Mouse (Mus musculus) neural tube, embryonic 12.5 days (tissue): ENCODE data around the gene Brip1. TPM values are rescaled to one million over a fixed set of nuclear protein-coding genes. Genes with fewer than 3 reads are reported as not detected.
"Not testable (repeated sequence)": the region's sequence is repeated elsewhere in the genome, so short reads cannot be mapped to it uniquely, and the experiment has no call there.

ENCODE experiments used
- ATAC-seq: fragments of 200-750 bp; cut with Nextera tagmentation; 2 replicates; pipeline ENCODE4 v1.8.0; 2017; ENCODE audit warnings: low read depth, mild to moderate bottlenecking, moderate TSS enrichment, moderate library complexity; ENCODE audit not compliant: low FRiP score
- H3K27ac ChIP-seq: fragments of 300-500 bp; sonication (generic); 2 replicates; pipeline ENCODE4 v1.5.1; 2016
- H3K27me3 ChIP-seq: fragments of 300-500 bp; sonication (generic); replicated peaks from 2 replicates; pipeline ENCODE4 v1.6.1; 2016; ENCODE audit warnings: mild to moderate bottlenecking
- H3K36me3 ChIP-seq: fragments of 300-500 bp; sonication (generic); 2 replicates; pipeline ENCODE4 v1.6.1; 2016; ENCODE audit warnings: mild to moderate bottlenecking
- H3K4me1 ChIP-seq: fragments of 300-500 bp; sonication (generic); 2 replicates; pipeline ENCODE4 v1.6.1; 2016
- H3K4me2 ChIP-seq: fragments of 300-500 bp; sonication (generic); replicated peaks from 2 replicates; pipeline ENCODE4 v1.6.1; 2016; ENCODE audit warnings: mild to moderate bottlenecking
- H3K4me3 ChIP-seq: fragments of 300-500 bp; sonication (generic); 2 replicates; pipeline ENCODE4 v1.5.1; 2016
- H3K9ac ChIP-seq: fragments of 300-500 bp; sonication (generic); 2 replicates; pipeline ENCODE4 v1.6.1; 2016; ENCODE audit warnings: mild to moderate bottlenecking
- H3K9me3 ChIP-seq: fragments of 300-500 bp; sonication (generic); 2 replicates; pipeline ENCODE4 v1.6.1; 2016; ENCODE audit warnings: mild to moderate bottlenecking
- WGBS: fragments of 180-500 bp; shearing (Covaris S2); methylation state at CpG from one replicate; pipeline ENCODE4 v1.1.7; 2016; 5-methylcytosine and 5-hydroxymethylcytosine counted together
- polyA plus RNA-seq: library from polyadenylated mRNA; unstranded; fragments of >200 nt; fragmentation: Nextera tagmentation; extraction: Ambion mirVana; gene quantifications from 2 replicates; pipeline ENCODE4 v1.2.1, GENCODE M21; 2016

The Brip1 gene
- polyA plus RNA-seq, 1 experiment from 2014 or later = 5.6 TPM

DNA sequence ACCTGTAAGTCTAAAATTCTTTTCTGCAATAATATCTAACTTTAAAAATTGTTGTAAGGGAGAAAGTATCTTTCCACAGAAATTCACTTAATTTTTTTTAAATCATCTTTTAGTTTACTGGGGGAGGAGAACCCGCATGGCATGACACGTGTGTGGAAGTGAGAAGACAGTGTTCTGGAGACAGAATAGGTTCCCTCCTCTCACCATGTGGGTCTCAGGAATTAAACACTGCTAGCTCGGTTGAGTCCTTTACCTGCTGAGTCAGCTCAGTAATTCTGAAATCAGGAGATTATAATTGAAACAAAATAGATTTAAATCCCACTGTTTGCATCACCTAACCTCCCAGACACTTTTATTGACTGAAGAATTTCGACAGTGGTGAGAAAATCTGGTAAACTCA is 1.3 kb downstream of the Brip1 start:
- Histone ChIP-seq H3K27ac (no peak overlapping the region), H3K9me3 (0 out of 2 replicates have a peak, but pooled peaks cover 10% of the 10 kb centered on the region), H3K4me1 (peaks cover 4% of the 10 kb centered on the region; the same call in 1 of the 2 replicates), H3K4me3 (no peak overlapping the region), H3K27me3 (no peaks in the 10 kb centered on the region), H3K4me2 (peak overlapping the region; percentile 58), H3K9ac (no peak overlapping the region), H3K36me3 (peaks cover 21% of the 10 kb centered on the region)
- no peak for ATAC-seq
- WGBS = 63% methylated on average over 4 of the region's 4 CpGs

DNA sequence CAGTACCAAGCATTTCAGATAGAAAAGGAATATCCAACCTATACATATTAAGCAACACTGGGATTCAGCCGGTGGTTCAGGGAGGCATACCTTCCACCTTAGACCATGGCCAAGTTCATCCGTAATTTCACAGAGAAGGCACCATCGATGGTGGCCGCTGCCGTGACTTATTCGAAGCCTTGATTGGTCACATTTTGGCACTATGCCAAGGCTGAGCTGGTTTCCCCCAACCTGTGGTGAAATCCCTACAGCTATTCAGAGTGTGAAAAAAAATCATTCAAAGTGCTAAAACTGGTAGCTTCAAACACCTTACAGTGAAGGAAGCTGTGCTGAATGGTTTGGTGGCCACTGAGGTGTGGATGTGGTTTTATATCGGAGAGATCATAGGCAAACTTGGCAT is 15.8 kb downstream of the Brip1 start:
- H3K9ac ChIP-seq, ATAC-seq, H3K36me3 ChIP-seq, H3K9me3 ChIP-seq, H3K4me2 ChIP-seq, H3K4me1 ChIP-seq, H3K27me3 ChIP-seq, H3K4me3 ChIP-seq, H3K27ac ChIP-seq: not testable (repeated sequence)
- 92% methylated on average over 7 of the region's 7 CpGs for WGBS

DNA sequence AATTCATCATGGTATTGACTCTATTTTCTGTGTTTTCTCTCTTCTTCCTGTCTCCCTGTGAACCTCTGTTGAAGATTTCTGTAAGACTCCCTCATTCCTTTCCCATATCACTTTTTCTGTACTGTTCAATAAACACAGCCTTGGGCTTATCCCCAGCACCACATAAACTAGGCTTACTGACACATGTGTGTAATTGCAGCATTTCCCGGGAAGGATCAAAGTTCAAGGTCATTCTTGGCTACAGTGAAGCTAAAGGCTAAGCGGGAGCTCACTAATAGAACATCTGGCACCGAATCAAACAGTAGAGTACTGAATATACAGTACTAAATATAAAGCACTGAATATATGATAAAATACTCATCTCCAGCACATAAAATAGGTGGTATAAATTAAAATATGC is 25.2 kb downstream of the Brip1 start:
- no peak overlapping the region for H3K9ac ChIP-seq
- no peak for ATAC-seq
- H3K4me3 ChIP-seq = no peak overlapping the region
- no peaks in the 10 kb centered on the region for H3K9me3 ChIP-seq
- 79% methylated on average over 3 of the region's 3 CpGs for WGBS
- no peaks in the 10 kb centered on the region for H3K4me1 ChIP-seq
- H3K27ac ChIP-seq = no peak overlapping the region
- no peak overlapping the region for H3K4me2 ChIP-seq
- no peaks in the 10 kb centered on the region for H3K27me3 ChIP-seq
- no peaks in the 10 kb centered on the region for H3K36me3 ChIP-seq

DNA sequence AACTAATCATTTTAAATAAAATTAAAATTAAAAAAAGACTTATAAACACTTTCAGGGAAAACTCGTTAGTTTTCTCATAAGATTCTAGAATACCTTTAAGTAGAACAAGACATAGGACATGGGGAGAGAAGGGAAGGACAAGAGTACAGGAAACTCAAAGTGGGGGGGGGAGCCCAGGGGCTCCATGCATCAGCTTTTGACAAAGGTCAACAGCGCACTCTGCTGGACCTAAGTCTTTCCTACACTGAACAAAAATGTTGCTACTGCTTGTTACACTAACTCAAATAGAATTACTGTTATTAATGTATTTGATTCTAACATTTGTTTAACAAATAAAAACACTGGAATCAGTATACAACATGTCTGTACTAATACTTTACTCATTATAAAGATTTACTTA is 26.8 kb downstream of the Brip1 start:
- no peak for ATAC-seq
- 56% methylated on average over 2 of the region's 2 CpGs for WGBS
- no peak overlapping the region for H3K4me2 ChIP-seq

DNA sequence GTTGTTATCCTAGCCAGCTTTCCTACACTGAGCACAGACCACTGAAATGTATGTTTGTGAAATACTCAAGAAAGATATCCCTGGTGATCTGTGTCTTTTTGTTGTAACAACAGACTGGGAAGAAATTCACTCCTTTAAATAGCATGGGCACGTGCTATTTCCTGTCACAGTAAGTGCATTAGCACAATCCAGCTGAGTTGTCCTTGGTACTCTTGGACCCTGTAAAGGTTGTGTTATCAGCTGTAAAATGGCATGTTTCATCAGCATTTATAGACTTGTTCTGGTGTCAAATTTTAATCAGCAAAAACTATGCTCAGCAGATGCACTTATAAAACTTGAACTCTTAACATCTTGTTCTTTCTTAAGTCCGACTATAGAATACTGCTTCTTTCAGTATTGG is 30.2 kb downstream of the Brip1 start:
- no peaks in the 10 kb centered on the region for H3K4me1 ChIP-seq
- no peak overlapping the region for H3K9ac ChIP-seq
- H3K9me3 ChIP-seq = no peaks in the 10 kb centered on the region
- H3K27ac ChIP-seq = no peak overlapping the region
- no peak overlapping the region for H3K4me3 ChIP-seq
- WGBS = 93% methylated on average over 2 of the region's 2 CpGs
- H3K27me3 ChIP-seq = no peaks in the 10 kb centered on the region
- H3K36me3 ChIP-seq = no peaks in the 10 kb centered on the region
- H3K4me2 ChIP-seq = no peak overlapping the region
- no peak for ATAC-seq

More for the DNA sequence above, 26.8 kb downstream of the Brip1 start:
- no peak overlapping the region for H3K27ac ChIP-seq
- no peak overlapping the region for H3K9ac ChIP-seq
- no peaks in the 10 kb centered on the region for H3K27me3 ChIP-seq
- H3K4me3 ChIP-seq = no peak overlapping the region
- H3K9me3 ChIP-seq = no peaks in the 10 kb centered on the region
- no peaks in the 10 kb centered on the region for H3K4me1 ChIP-seq
- H3K36me3 ChIP-seq = no peaks in the 10 kb centered on the region

DNA sequence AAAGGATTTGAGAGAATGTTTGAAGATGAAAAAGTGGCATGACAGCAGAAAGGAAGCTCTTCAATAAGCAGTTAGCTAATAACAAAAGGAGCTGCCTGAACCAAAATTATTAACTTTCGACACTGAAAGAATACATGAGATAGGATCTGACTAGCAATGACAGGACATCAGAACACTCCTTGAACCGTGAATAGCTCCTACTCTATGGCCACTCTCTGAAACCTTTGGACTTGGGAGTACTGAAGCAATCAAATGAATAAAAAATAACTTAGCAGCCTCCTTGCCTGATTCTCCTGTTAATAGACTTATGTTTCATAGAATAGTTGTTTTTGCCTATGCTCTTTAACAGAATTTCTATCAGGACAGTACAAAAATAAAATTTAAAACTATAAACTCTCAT is 40.7 kb downstream of the Brip1 start:
- Histone ChIP-seq H3K9me3 (no peaks in the 10 kb centered on the region), H3K4me3 (no peak overlapping the region), H3K36me3 (no peaks in the 10 kb centered on the region), H3K27ac (no peak overlapping the region), H3K9ac (no peak overlapping the region), H3K4me1 (no peaks in the 10 kb centered on the region), H3K4me2 (no peak overlapping the region), H3K27me3 (no peaks in the 10 kb centered on the region)
- no peak for ATAC-seq
- 75% methylated on average over 2 of the region's 2 CpGs for WGBS

DNA sequence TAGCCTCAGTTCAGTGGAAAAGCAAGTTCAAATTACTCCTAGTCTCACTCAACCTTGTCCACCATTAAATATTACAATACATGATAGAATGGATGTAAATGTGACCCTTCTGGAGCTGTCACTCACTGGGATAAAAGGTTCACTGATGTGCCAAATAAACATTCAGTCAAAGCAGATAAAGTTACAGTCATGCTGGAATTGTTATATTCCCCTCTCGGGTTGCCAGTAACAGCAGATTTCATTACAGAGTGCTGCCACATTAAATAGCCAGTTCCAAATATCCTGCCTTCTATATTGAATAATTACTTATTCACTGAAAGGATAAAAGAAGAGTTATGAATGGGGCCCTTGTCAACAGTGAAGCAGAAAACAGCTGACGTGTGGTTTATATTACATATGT is 42.0 kb downstream of the Brip1 start:
- H3K4me2 ChIP-seq = no peak overlapping the region
- 60% methylated on average over 2 of the region's 2 CpGs for WGBS
- H3K9ac ChIP-seq = no peak overlapping the region
- no peaks in the 10 kb centered on the region for H3K9me3 ChIP-seq
- no peak overlapping the region for H3K27ac ChIP-seq
- ATAC-seq = no peak
- H3K27me3 ChIP-seq = no peaks in the 10 kb centered on the region
- H3K4me3 ChIP-seq = no peak overlapping the region
- H3K36me3 ChIP-seq = no peaks in the 10 kb centered on the region
- H3K4me1 ChIP-seq = no peaks in the 10 kb centered on the region

DNA sequence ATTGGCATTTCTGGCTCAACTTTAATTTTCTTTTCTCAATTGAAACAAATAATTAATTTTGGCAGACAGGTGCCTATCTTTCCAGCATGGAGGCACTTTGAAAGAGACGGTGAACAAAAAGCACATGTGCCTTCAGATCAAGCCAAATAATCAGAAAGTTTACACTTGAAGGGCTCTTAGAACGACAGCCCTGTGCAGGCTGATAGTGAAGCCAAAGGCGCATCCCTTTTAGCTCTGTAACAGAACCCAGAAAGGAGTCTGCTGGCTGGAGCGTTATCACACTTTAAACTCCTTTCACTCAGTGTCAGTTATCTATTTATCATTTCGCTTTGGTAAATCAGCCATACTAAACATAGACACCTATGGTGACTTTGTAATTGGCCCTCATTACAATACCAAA is 45.4 kb downstream of the Brip1 start:
- 79% methylated on average over 5 of the region's 5 CpGs for WGBS
- no peak for ATAC-seq
- no peaks in the 10 kb centered on the region for H3K27me3 ChIP-seq
- H3K4me3 ChIP-seq = no peak overlapping the region
- no peak overlapping the region for H3K4me2 ChIP-seq
- no peaks in the 10 kb centered on the region for H3K36me3 ChIP-seq
- H3K9ac ChIP-seq = no peak overlapping the region
- H3K9me3 ChIP-seq = no peaks in the 10 kb centered on the region
- H3K4me1 ChIP-seq = no peaks in the 10 kb centered on the region
- H3K27ac ChIP-seq = no peak overlapping the region

DNA sequence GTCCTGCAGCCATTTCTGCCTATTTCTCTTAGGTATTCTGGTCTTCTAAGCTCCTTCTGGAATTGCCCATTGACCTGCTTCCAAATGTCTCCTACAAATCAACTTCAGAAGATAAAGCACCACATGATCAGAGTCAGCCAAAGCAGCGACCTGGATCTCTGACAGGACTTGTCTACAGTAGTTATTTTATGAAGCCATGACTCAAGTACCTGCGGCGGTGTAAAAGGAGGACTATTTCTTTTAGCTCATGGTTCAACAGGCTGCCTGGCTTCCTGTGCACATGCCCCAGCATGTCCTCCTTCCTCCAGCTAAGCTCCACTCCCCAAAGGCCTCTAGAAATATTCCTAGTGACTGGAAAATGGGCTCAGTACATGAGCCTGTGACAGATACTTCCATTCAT is 69.7 kb downstream of the Brip1 start:
- Histone ChIP-seq H3K4me3 (no peak overlapping the region), H3K27me3 (no peaks in the 10 kb centered on the region), H3K4me1 (no peaks in the 10 kb centered on the region), H3K4me2 (no peak overlapping the region), H3K9ac (no peak overlapping the region), H3K36me3 (no peaks in the 10 kb centered on the region), H3K9me3 (no peaks in the 10 kb centered on the region), H3K27ac (no peak overlapping the region)
- 90% methylated on average over 3 of the region's 3 CpGs for WGBS
- no peak for ATAC-seq

DNA sequence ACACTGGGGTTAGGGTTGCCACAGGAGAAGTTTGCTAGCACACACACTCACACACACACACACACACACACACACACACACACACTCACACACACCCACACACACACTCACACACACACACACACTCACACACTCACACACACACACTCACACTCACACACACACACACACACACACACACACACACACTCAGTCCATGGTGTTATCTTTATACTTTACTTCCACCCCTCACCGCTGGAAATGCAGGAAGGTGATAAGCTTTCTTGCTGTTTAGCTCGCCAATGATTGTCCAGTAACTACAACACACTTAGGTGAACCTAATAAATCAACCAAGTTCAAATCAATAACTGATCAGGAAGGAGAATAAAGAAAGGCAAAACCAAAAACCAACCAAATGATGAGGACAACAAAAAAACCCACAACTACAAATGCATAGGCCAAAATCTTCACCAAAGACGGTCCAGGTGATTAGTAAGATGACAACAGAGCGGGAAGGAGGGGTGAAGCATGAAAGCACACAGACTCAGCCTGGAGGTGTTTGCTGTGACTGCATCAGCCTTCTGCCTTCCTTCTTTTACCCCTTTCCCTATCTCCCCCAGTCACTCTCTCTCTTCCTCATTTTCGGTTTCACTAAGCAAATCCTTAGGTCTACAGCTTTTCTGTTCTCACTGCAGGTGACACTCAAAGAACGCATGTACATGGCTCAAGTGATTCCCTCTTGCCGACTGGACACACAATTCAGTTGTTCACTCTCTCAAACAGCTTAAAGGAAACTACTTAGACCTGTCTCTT is 83.7 kb downstream of the Brip1 start:
- Histone ChIP-seq H3K9me3 (no peaks in the 10 kb centered on the region), H3K4me3 (no peak overlapping the region), H3K27ac (no peak overlapping the region), H3K27me3 (no peaks in the 10 kb centered on the region), H3K4me2 (no peak overlapping the region), H3K4me1 (no peaks in the 10 kb centered on the region), H3K36me3 (no peaks in the 10 kb centered on the region), H3K9ac (no peak overlapping the region)
- ATAC-seq = no peak
- 91% methylated on average over 7 of the region's 7 CpGs for WGBS

DNA sequence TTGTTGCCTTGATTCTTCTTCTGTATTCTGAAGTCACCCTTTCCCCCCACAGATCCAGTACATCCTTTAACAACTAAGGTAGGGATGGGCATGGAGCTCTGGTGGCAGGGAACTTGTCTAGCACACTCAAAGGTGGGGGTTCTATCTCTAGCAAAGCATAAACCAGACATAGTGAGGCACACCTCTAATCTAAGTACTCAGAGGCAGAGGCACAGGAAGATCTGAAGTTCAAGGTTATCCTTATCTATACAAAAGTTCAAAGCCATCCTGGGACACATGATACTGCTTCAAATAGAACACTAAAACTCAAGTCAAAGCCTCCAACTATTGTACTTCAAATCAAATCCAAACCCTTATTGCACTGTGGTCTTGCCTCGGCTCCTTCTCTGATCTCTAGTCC is 85.0 kb downstream of the Brip1 start:
- no peak overlapping the region for H3K4me3 ChIP-seq
- H3K27me3 ChIP-seq = no peaks in the 10 kb centered on the region
- no peak overlapping the region for H3K9ac ChIP-seq
- ATAC-seq = no peak
- no peak overlapping the region for H3K4me2 ChIP-seq
- H3K27ac ChIP-seq = no peak overlapping the region
- H3K36me3 ChIP-seq = no peaks in the 10 kb centered on the region
- no peaks in the 10 kb centered on the region for H3K9me3 ChIP-seq
- WGBS = 95% methylated on average over 1 of the region's 1 CpGs
- no peaks in the 10 kb centered on the region for H3K4me1 ChIP-seq

DNA sequence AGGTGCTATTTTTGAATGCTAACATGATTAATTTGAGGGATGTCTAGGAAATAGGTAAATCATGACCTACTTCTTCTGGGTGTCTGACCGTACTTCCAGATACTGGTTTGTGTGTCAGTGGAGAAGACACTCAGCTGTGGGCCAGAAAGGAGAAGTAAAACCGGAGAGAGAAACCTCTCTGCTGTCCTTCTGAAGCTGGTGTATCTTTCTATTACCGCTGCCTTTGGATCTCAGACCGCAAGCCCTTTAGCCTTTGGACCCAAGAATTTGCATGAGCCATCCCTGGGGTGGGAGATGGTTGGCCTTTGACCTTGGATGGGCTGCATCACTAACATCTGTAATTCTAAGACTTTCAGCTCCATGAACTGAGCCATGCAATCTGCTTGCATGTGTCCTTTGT is 93.7 kb downstream of the Brip1 start:
- no peaks in the 10 kb centered on the region for H3K9me3 ChIP-seq
- 93% methylated on average over 4 of the region's 4 CpGs for WGBS
- H3K4me2 ChIP-seq = no peak overlapping the region
- no peak for ATAC-seq
- H3K27me3 ChIP-seq = no peaks in the 10 kb centered on the region
- no peak overlapping the region for H3K4me3 ChIP-seq
- H3K9ac ChIP-seq = no peak overlapping the region
- no peak overlapping the region for H3K27ac ChIP-seq
- no peaks in the 10 kb centered on the region for H3K4me1 ChIP-seq
- no peaks in the 10 kb centered on the region for H3K36me3 ChIP-seq

DNA sequence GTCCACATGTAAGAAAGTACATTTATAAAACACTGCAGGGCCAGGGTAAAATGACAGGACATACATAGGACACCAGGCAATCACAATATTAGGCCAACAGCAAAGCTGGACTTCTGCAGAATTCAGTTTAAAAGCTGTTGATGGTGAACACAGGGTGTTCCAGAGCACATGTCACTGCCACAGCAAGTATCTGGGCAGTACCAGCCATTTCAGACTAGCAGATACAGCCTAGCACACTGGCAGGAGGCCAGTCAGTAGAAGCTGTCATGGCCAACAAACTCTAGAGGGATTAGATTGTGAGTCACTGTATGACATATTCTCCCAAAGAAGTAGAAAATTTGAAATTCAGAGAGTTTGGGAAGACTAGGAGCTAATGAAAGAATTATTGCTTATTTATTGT is 94.4 kb downstream of the Brip1 start:
- no peak overlapping the region for H3K27ac ChIP-seq
- no peak for ATAC-seq
- H3K36me3 ChIP-seq = no peaks in the 10 kb centered on the region
- H3K27me3 ChIP-seq = no peaks in the 10 kb centered on the region
- H3K4me2 ChIP-seq = no peak overlapping the region
- no peaks in the 10 kb centered on the region for H3K9me3 ChIP-seq
- no peaks in the 10 kb centered on the region for H3K4me1 ChIP-seq
- H3K9ac ChIP-seq = no peak overlapping the region
- H3K4me3 ChIP-seq = no peak overlapping the region
